Mouse (Mus musculus) liver, adult 2 months (tissue): Measurements from ENCODE around the gene Cenpm.

Source experiments
- CTCF ChIP-seq: fragments of 200-500 bp; IDR thresholded peaks from 2 replicates; pipeline ENCODE4 v1.5.1; 2011; ENCODE audit warnings: low read depth, low read length, control low read depth
- POLR2A ChIP-seq: fragments of 200-500 bp; IDR thresholded peaks from 2 replicates; pipeline ENCODE4 v1.6.1; 2011; ENCODE audit warnings: low read length, control low read depth; ENCODE audit not compliant: insufficient read depth; ENCODE audit errors: extremely low read depth

- TF ChIP-seq CTCF = no peak
- no peak for TF ChIP-seq POLR2A
These were observed 33.0 kb upstream of the Cenpm start for GRCm38 (mm10) chr15:82277591-82277990.
